ENCODE assay signal across 29 mouse cellular contexts in the genomic region with DNA sequence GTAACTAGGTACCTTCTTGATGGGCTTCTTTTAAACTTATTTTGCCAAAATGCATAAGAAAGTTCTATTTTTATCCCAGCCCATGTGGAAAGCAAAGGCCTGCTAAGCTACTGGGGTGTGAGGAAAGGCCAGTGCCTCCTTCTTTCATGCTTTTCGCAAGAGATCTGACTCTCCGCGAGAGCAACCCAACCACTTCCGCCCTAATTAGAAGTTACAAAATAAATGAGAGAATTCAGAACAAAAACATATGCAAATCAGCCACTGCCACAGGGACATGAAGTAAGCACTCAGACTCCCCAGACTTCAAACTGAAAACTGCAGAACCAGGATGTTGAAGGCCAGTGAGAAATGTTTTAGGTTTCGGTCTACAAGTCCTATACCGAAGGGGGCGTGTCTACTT.
DNase-seq lines count a peak whose midpoint lies in the region; ATAC-seq and TF ChIP-seq lines count a peak whose summit lies in the region.
"Had no signal": no experiment of that assay in that cellular context is flagged by ENCODE, and none has a peak within 500 bp of the region (broad histone marks: within the 10 kb centered on the region; RNA-seq: fewer than 3 reads in every experiment).

No protein-coding gene starts in this region.

- no peak overlapping the region for H3K4me3 ChIP-seq in intestine, postnatal 0 days (ENCODE audit: low read depth, low read length)
- H3K4me3 ChIP-seq: embryonic facial prominence, embryonic 13.5 days; erythroblast, embryonic 14.5 days; forebrain, embryonic 12.5 days; heart, adult 2 months; heart, embryonic 13.5 days; liver, embryonic 12.5 days; midbrain, embryonic 13.5 days; neural tube, embryonic 15.5 days had no signal

- H3K4me2 ChIP-seq in intestine, postnatal 0 days (replicated peaks; ENCODE audit: low read depth) = no peak overlapping the region
- H3K4me2 ChIP-seq: embryonic facial prominence, embryonic 13.5 days; forebrain, embryonic 12.5 days; heart, embryonic 13.5 days; hindbrain, embryonic 14.5 days; liver, embryonic 12.5 days; midbrain, embryonic 13.5 days; neural tube, embryonic 15.5 days had no signal

- H3K27me3 ChIP-seq in intestine, postnatal 0 days (replicated peaks; ENCODE audit: control insufficient read depth, insufficient read depth, low read length) = no peaks in the 10 kb centered on the region
- H3K27me3 ChIP-seq: embryonic facial prominence, embryonic 13.5 days; forebrain, embryonic 12.5 days; heart, embryonic 13.5 days; liver, embryonic 12.5 days; midbrain, embryonic 13.5 days; neural tube, embryonic 15.5 days had no signal

- H3K36me3 ChIP-seq in intestine, postnatal 0 days (ENCODE audit: control insufficient read depth, insufficient read depth) = no peaks in the 10 kb centered on the region
- H3K36me3 ChIP-seq: embryonic facial prominence, embryonic 13.5 days; forebrain, embryonic 12.5 days; heart, embryonic 13.5 days; liver, embryonic 12.5 days; midbrain, embryonic 13.5 days; neural tube, embryonic 15.5 days had no signal

- peak; percentile 78 for ATAC-seq in megakaryocyte, adult 5-6 weeks (ENCODE audit: poor library complexity, severe bottlenecking)
- no peak for ATAC-seq in intestine, postnatal 0 days
- ATAC-seq: liver, embryonic 12.5 days; liver, postnatal 0 days; midbrain, embryonic 13.5 days had no signal

- no peak overlapping the region for H3K27ac ChIP-seq in intestine, postnatal 0 days (ENCODE audit: low read depth, low read length)
- H3K27ac ChIP-seq: embryonic facial prominence, embryonic 13.5 days; forebrain, embryonic 12.5 days; heart, adult 2 months; heart, embryonic 13.5 days; hindbrain, embryonic 14.5 days; liver, embryonic 12.5 days; midbrain, embryonic 13.5 days; neural tube, embryonic 15.5 days had no signal

- TF ChIP-seq CTCF in brain, embryonic 14.5 days (IDR thresholded peaks at IDR 0.05; ENCODE audit: borderline replicate concordance, extremely low read depth, insufficient read depth, insufficient read length) = no peak
- TF ChIP-seq CTCF in intestine, postnatal 0 days (IDR thresholded peaks at IDR 0.05; ENCODE audit: low read depth) = no peak

- 94% methylated on average over 7 of the region's 7 CpGs for WGBS in intestine, postnatal 0 days

- no peak overlapping the region for H3K9ac ChIP-seq in intestine, postnatal 0 days (ENCODE audit: low read depth, low read length)
- H3K9ac ChIP-seq: embryonic facial prominence, embryonic 13.5 days; forebrain, embryonic 12.5 days; heart, embryonic 13.5 days; hindbrain, embryonic 14.5 days; liver, embryonic 12.5 days; liver, postnatal 0 days; midbrain, embryonic 13.5 days; neural tube, embryonic 15.5 days had no signal

- H3K4me1 ChIP-seq in intestine, postnatal 0 days (replicated peaks; ENCODE audit: control insufficient read depth, insufficient read depth, low read length) = no peaks in the 10 kb centered on the region
- H3K4me1 ChIP-seq: embryonic facial prominence, embryonic 13.5 days; forebrain, embryonic 12.5 days; heart, embryonic 13.5 days; liver, embryonic 12.5 days; midbrain, embryonic 13.5 days; neural tube, embryonic 15.5 days had no signal

- TF ChIP-seq POLR2A in brain, embryonic 14.5 days (IDR thresholded peaks at IDR 0.05; ENCODE audit: borderline replicate concordance, extremely low read depth, insufficient read depth, insufficient read length, poor library complexity, severe bottlenecking) = no peak

- no peaks in the 10 kb centered on the region for H3K9me3 ChIP-seq in intestine, postnatal 0 days (ENCODE audit: control insufficient read depth)
- H3K9me3 ChIP-seq: embryonic facial prominence, embryonic 13.5 days; forebrain, embryonic 12.5 days; heart, embryonic 13.5 days; liver, embryonic 12.5 days; midbrain, embryonic 13.5 days; neural tube, embryonic 15.5 days had no signal

- DNase-seq in CD4-positive, CD25-positive, alpha-beta regulatory T cell, adult 2 months (ENCODE audit: low read depth, low spot score) = peak; percentile 4
- peak; percentile 15 for DNase-seq in brain, embryonic 14.5 days (ENCODE audit: low read depth)
- DNase-seq in urinary bladder, adult 2 months (ENCODE audit: low spot score) = no peak
- no peak for DNase-seq in thymus, postnatal 10 days (ENCODE audit: low spot score in 2 of 2)
- DNase-seq: adrenal gland, postnatal 14 days; cerebellum, adult 11-12 months; cerebellum, adult 9-11 months; gastrocnemius, postnatal 36 days; heart, adult 2 months; heart, postnatal 10 days; kidney, adult 2 months; kidney, postnatal 36 days; left cerebral cortex, postnatal 4 days; liver, postnatal 0 days; lung, postnatal 36 days; retina, postnatal 1 day; right cerebral cortex, postnatal 25 days; thymus, adult 18-20 months; thymus, postnatal 4 days had no signal

Comparison
In these comparisons a context has a peak if more than half of its experiments do, and no peak if none do; other contexts are left out.
1. DNase-seq: peak in CD4-positive, CD25-positive, alpha-beta regulatory T cell, adult 2 months (single experiment) and brain, embryonic 14.5 days (single experiment); none in urinary bladder, adult 2 months (single experiment) and thymus, postnatal 10 days (0 of 2).